Comparison of ENCODE assay signal across 12 mouse cellular contexts in genomic region chr3:103243491-103243890, GRCm38 (mm10).
"Had no signal": no experiment of that assay in that cellular context is flagged by ENCODE, and none has a peak within 500 bp of the region (broad histone marks: within the 10 kb centered on the region; RNA-seq: fewer than 3 reads in every experiment).

No protein-coding gene starts in this region.

- H3K36me3 ChIP-seq: limb, embryonic 15.5 days; midbrain, embryonic 10.5 days; neural tube, embryonic 15.5 days had no signal

- H3K27ac ChIP-seq: limb, embryonic 15.5 days; liver, embryonic 14.5 days; midbrain, embryonic 10.5 days; neural tube, embryonic 15.5 days; stomach, postnatal 0 days had no signal

- H3K4me3 ChIP-seq: limb, embryonic 15.5 days; midbrain, embryonic 10.5 days; myocyte; neural tube, embryonic 15.5 days had no signal

- H3K27me3 ChIP-seq: limb, embryonic 15.5 days; neural tube, embryonic 15.5 days had no signal

- H3K4me1 ChIP-seq: limb, embryonic 15.5 days; midbrain, embryonic 10.5 days had no signal

- DNase-seq: layer of hippocampus, adult 9-11 months; layer of hippocampus, postnatal 36 days; lung, embryonic 14.5 days; lung, postnatal 14 days; midbrain, embryonic 14.5 days; right cerebral cortex, adult 18-20 months had no signal
